Comparison of ENCODE assay signal across 22 mouse cellular contexts in the genomic region with DNA sequence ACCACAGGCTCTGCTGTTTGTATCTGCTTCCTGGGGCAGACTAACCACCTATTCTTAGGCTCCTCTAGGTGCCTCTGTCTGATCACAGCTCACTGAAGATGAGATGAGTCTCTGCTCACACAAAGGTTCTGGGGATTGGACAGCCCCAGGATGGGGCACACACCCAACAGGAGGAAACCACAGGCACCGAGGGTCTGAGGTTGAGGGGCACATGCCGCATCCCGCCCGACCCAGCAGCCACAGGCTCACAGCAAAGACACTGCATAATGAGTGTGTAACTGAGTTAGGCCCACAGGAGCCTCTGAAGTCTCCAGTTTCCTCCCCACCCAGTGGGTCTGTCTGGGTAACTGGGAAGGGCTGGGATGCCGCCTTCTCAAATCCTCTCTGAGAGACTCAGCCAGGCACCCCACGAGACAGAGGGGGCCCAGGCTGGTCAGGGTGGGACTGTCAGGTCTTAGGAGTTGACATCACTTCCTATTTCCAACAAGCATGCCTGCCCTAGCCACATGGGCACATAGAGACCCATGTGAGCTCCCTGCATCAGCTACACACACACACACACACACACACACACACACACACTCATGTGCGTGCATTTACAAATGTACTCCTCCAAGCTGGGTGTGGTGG. TPM values are rescaled to one million over a fixed set of nuclear protein-coding genes. Genes with fewer than 3 reads are reported as not detected.
A peak's percentile ranks its signal among the peaks of the same experiment; 100 is the strongest.
DNase-seq lines count a peak whose midpoint lies in the region; ATAC-seq lines count a peak whose summit lies in the region.
"Had no signal": no experiment of that assay in that cellular context is flagged by ENCODE, and none has a peak within 500 bp of the region (broad histone marks: within the 10 kb centered on the region; RNA-seq: fewer than 3 reads in every experiment).

No protein-coding gene starts in this region.

- H3K4me1 ChIP-seq in embryonic facial prominence, embryonic 13.5 days: peaks cover 66% of the 10 kb centered on the region
- H3K4me1 ChIP-seq in limb, embryonic 12.5 days (replicated peaks): peaks cover 48% of the 10 kb centered on the region
- peaks cover 14% of the 10 kb centered on the region; the same call in 1 of the 2 replicates for H3K4me1 ChIP-seq in intestine, embryonic 16.5 days (ENCODE audit: control insufficient read depth, insufficient read depth, low read length)
- H3K4me1 ChIP-seq: forebrain, embryonic 15.5 days had no signal

- peak overlapping the region; percentile 46; the same call in 1 of the 2 replicates for H3K9ac ChIP-seq in embryonic facial prominence, embryonic 13.5 days
- no peak overlapping the region for H3K9ac ChIP-seq in limb, embryonic 12.5 days (replicated peaks)
- H3K9ac ChIP-seq in intestine, embryonic 16.5 days (ENCODE audit: low read depth, low read length): no peak overlapping the region
- H3K9ac ChIP-seq: forebrain, embryonic 15.5 days; hindbrain, embryonic 15.5 days; intestine, embryonic 15.5 days; kidney, embryonic 15.5 days; liver, postnatal 0 days had no signal

- H3K4me2 ChIP-seq in embryonic facial prominence, embryonic 13.5 days: peak overlapping the region; percentile 41
- peak overlapping the region; percentile 6; the same call in 1 of the 2 replicates for H3K4me2 ChIP-seq in limb, embryonic 12.5 days
- H3K4me2 ChIP-seq in intestine, embryonic 16.5 days (ENCODE audit: low read depth, low read length): no peak overlapping the region
- H3K4me2 ChIP-seq: forebrain, embryonic 15.5 days; hindbrain, embryonic 15.5 days; intestine, embryonic 15.5 days; kidney, embryonic 15.5 days had no signal

- H3K27me3 ChIP-seq in embryonic facial prominence, embryonic 13.5 days: peaks cover 42% of the 10 kb centered on the region
- H3K27me3 ChIP-seq in limb, embryonic 12.5 days: peaks cover 90% of the 10 kb centered on the region
- H3K27me3 ChIP-seq in intestine, embryonic 16.5 days (replicated peaks; ENCODE audit: control insufficient read depth, insufficient read depth, low read length): no peaks in the 10 kb centered on the region
- H3K27me3 ChIP-seq: forebrain, embryonic 15.5 days; hindbrain, embryonic 15.5 days; intestine, embryonic 15.5 days had no signal

- no peaks in the 10 kb centered on the region for H3K36me3 ChIP-seq in embryonic facial prominence, embryonic 13.5 days
- no peaks in the 10 kb centered on the region for H3K36me3 ChIP-seq in limb, embryonic 12.5 days
- H3K36me3 ChIP-seq in intestine, embryonic 16.5 days (ENCODE audit: control insufficient read depth, insufficient read depth, low read length): no peaks in the 10 kb centered on the region
- H3K36me3 ChIP-seq: forebrain, embryonic 15.5 days; heart, embryonic 10.5 days; hindbrain, embryonic 15.5 days; intestine, embryonic 15.5 days; kidney, embryonic 15.5 days had no signal

- 32% methylated on average over 7 of the region's 7 CpGs for WGBS in embryonic facial prominence, embryonic 13.5 days
- whole genome bisulfite sequencing in limb, embryonic 12.5 days: 68% methylated on average over 7 of the region's 7 CpGs
- WGBS in intestine, embryonic 16.5 days: 79% methylated on average over 7 of the region's 7 CpGs

- peak overlapping the region; percentile 89 for H3K27ac ChIP-seq in embryonic facial prominence, embryonic 13.5 days
- no peak overlapping the region for H3K27ac ChIP-seq in limb, embryonic 12.5 days
- H3K27ac ChIP-seq in intestine, embryonic 16.5 days (ENCODE audit: low read length): no peak overlapping the region
- H3K27ac ChIP-seq: forebrain, embryonic 15.5 days; heart, embryonic 10.5 days; hindbrain, embryonic 15.5 days; intestine, embryonic 15.5 days; kidney, embryonic 15.5 days; stomach, postnatal 0 days had no signal

- intact Hi-C loops in heart, postnatal 25 days (cut with DNase I): no loop called here

- H3K9me3 ChIP-seq in embryonic facial prominence, embryonic 13.5 days: no peaks in the 10 kb centered on the region
- H3K9me3 ChIP-seq in limb, embryonic 12.5 days: no peaks in the 10 kb centered on the region
- no peaks in the 10 kb centered on the region for H3K9me3 ChIP-seq in intestine, embryonic 16.5 days (ENCODE audit: control insufficient read depth, low read length)
- H3K9me3 ChIP-seq: forebrain, embryonic 15.5 days; heart, embryonic 10.5 days; hindbrain, embryonic 15.5 days; intestine, embryonic 15.5 days; kidney, embryonic 15.5 days had no signal

- ATAC-seq in embryonic facial prominence, embryonic 13.5 days (ENCODE audit: insufficient number of reproducible peaks, insufficient read depth, low FRiP score, low TSS enrichment, low read depth): peak; percentile 45; the same call in 1 of the 2 replicates
- no peak for ATAC-seq in limb, embryonic 12.5 days (ENCODE audit: insufficient number of reproducible peaks, insufficient read depth, low FRiP score, low TSS enrichment, low read depth)
- ATAC-seq in intestine, embryonic 16.5 days: no peak
- ATAC-seq: forebrain, embryonic 15.5 days; intestine, embryonic 15.5 days; liver, postnatal 0 days had no signal

- peak; percentile 80 for DNase-seq in heart, adult 11 months
- no peak for DNase-seq in heart, postnatal 25 days (ENCODE audit: low spot score)
- peak; percentile 7 for DNase-seq in T-cell, adult 2 months (ENCODE audit: low spot score)
- DNase-seq in cerebellum, postnatal 14 days: no peak
- DNase-seq: cerebellum, adult 18-20 months; cerebellum, postnatal 36 days; gastrocnemius, postnatal 25 days; layer of hippocampus, postnatal 36 days; liver, postnatal 0 days; lung, postnatal 10 days; right cerebral cortex, postnatal 4 days had no signal

- no peak overlapping the region for H3K4me3 ChIP-seq in embryonic facial prominence, embryonic 13.5 days
- H3K4me3 ChIP-seq in limb, embryonic 12.5 days (replicated peaks): no peak overlapping the region
- no peak overlapping the region for H3K4me3 ChIP-seq in intestine, embryonic 16.5 days (ENCODE audit: low read length)
- H3K4me3 ChIP-seq: forebrain, embryonic 15.5 days; heart, embryonic 10.5 days; hindbrain, embryonic 15.5 days; intestine, embryonic 15.5 days; kidney, embryonic 15.5 days; megakaryocyte, embryonic 14.5 days had no signal

RNA-seq across cellular contexts. Expression of a gene that starts 16.9 kb away (rescaled TPM):
- total RNA-seq in heart, postnatal 25 days (2021): 1 to 10 TPM; 3.1 to 3.6 TPM
- 18.8 and 21.2 TPM in 2 replicates for polyA plus RNA-seq in embryonic facial prominence, embryonic 13.5 days (2015; fragmentation: Nextera tagmentation; extraction: Ambion mirVana)
- 1.7 and 3.5 TPM in 2 replicates for polyA plus RNA-seq in limb, embryonic 12.5 days (2016; fragmentation: Nextera tagmentation; extraction: Ambion mirVana)
- 6.0 and 8.0 TPM in 2 replicates for polyA plus RNA-seq in intestine, embryonic 16.5 days (2015; fragmentation: Nextera tagmentation; extraction: Ambion mirVana)
- total RNA-seq: monocyte, adult 5-6 weeks had no signal

RNA-seq across cellular contexts. Expression of a gene that starts 30.2 kb away (rescaled TPM):
- total RNA-seq in heart, postnatal 25 days (2021): 1 to 10 TPM in 1 of 2 experiments, under 1 TPM in 1; 0.88 to 1.4 TPM
- 133 and 141 TPM in 2 replicates for polyA plus RNA-seq in embryonic facial prominence, embryonic 13.5 days (2015; fragmentation: Nextera tagmentation; extraction: Ambion mirVana)
- polyA plus RNA-seq in limb, embryonic 12.5 days (2016; fragmentation: Nextera tagmentation; extraction: Ambion mirVana): 176 and 180 TPM in 2 replicates
- polyA plus RNA-seq in intestine, embryonic 16.5 days (2015; fragmentation: Nextera tagmentation; extraction: Ambion mirVana): 105 and 126 TPM in 2 replicates

RNA-seq across cellular contexts. Expression of a gene that starts 32.5 kb away (rescaled TPM):
- 1 to 10 TPM; 7.4 to 7.9 TPM for total RNA-seq in heart, postnatal 25 days (2021)
- polyA plus RNA-seq in embryonic facial prominence, embryonic 13.5 days (2015; fragmentation: Nextera tagmentation; extraction: Ambion mirVana): 18.1 and 20.3 TPM in 2 replicates
- 19.2 and 19.4 TPM in 2 replicates for polyA plus RNA-seq in limb, embryonic 12.5 days (2016; fragmentation: Nextera tagmentation; extraction: Ambion mirVana)
- polyA plus RNA-seq in intestine, embryonic 16.5 days (2015; fragmentation: Nextera tagmentation; extraction: Ambion mirVana): 9.1 and 9.3 TPM in 2 replicates

RNA-seq across cellular contexts. Expression of a gene that starts 47.1 kb away (rescaled TPM):
- 10 to 100 TPM; 25.9 to 27.0 TPM for total RNA-seq in heart, postnatal 25 days (2021)
- polyA plus RNA-seq in embryonic facial prominence, embryonic 13.5 days (2015; fragmentation: Nextera tagmentation; extraction: Ambion mirVana): 111 and 112 TPM in 2 replicates
- 93.5 and 95.2 TPM in 2 replicates for polyA plus RNA-seq in limb, embryonic 12.5 days (2016; fragmentation: Nextera tagmentation; extraction: Ambion mirVana)
- polyA plus RNA-seq in intestine, embryonic 16.5 days (2015; fragmentation: Nextera tagmentation; extraction: Ambion mirVana): 61.8 and 64.6 TPM in 2 replicates

Comparison
In these comparisons a context has a peak if more than half of its experiments do, and no peak if none do; other contexts are left out.
1. DNase-seq: peak in heart, adult 11 months (single experiment) and T-cell, adult 2 months (single experiment); none in heart, postnatal 25 days (single experiment) and cerebellum, postnatal 14 days (0 of 2).